Mouse (Mus musculus) left cerebral cortex, postnatal 4 days (tissue): ENCODE measurements around the gene Nipsnap3b. TPM values are rescaled to one million over a fixed set of nuclear protein-coding genes. Genes with fewer than 3 reads are reported as not detected.
A peak's percentile ranks its signal among the peaks of the same experiment; 100 is the strongest.

Experiments used
- DNase-seq: peaks from one replicate; pipeline ENCODE4 v3.0.0-alpha.2; 2022
- intact Hi-C: fragments of 180-260 bp; cut with DNase I; formaldehyde crosslinking; loops from one replicate; pipeline ENCODE4 v1.15.1; 2025
- total RNA-seq, 2 experiments: library from RNA; stranded (reverse); gene quantifications; 2 replicates each; pipeline ENCODE4 v1.2.3; 2021

Nipsnap3b gene
- total RNA-seq, result 10 to 100 TPM; 50.5 to 50.6 TPM

DNA sequence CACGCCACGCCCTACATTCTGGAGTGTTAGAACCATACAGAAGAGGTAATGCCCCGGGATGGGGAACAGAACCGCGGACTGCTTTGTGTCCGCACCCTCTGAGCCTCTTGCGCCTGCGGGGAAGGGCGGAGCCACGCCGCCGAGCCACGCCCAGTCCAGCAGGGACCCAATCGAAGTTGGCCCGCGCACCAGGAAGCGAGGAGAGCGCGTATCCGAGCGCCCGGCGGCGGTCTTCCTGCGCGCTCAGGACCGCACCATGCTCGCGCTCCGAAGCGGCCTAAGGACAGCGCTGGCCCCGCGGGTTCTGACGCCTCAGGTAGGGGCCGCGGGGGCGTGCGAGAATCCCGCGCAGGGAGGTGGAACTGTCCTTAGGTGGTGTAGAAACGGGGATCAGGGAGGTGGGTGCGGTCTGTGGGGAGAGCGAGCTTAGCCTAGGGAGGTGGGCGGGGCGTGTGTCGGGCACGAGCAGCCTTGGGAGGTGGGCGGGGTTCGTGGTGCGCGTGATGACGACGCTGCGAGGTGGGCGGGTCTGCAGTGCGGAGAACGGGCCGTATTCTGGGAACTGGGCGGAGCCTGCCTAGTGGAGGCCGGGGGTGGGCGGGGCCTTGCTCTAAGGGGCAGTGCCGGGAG is at the start of gene Nipsnap3b:
TSS of gene Nipsnap3b (plus strand) at position 149 of the 630 bp plus-strand sequence.
- intact Hi-C loops, result no loop called here
- peak; percentile 99 for DNase-seq

DNA sequence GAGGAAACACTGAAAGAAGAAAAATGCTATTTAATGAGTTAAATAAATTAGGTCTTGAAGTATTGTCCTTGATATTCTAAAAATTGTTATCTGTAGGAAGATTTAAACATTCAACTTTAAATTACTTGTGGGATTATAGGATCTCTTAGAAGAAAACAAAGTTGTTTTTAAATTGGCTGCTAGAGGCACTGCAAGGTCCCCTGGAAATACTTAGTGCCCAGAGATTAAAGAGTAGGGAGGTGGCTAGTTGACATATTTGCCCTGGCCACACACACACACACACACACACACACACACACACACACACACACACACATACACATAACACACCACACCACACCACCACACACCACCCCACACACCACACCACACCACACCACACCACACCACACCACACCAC is 47.4 kb upstream of the Nipsnap3b start, which contains the start of gene Olfr270:
TSS of gene Olfr270 (plus strand) at position 301 of the 400 bp plus-strand sequence.
- intact Hi-C loops, result no loop called here
- DNase-seq, result no peak

DNA sequence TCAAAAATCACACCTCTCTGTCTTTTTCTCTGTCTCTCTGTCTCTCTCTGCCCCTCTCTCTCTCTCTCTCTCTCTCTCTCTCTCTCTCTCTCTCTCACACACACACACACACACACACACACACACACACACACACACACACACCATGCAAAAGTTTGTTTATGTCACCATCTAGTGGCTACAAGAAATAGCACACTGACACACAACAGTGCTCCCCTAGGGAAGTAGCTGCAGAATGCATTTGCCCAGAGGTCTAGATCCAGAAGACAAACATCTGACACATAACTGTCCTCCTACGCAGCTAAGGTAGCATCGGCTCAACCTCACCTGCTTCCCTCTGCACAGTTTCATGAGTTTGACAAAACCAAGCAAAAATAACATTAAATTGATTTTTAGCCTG is 26.5 kb upstream of the Nipsnap3b start:
- intact Hi-C loops, result loop anchor here (10.0 kb wide), 1 partner anchor 170 kb away; the partner anchor contains the start of gene Olfr275

DNA sequence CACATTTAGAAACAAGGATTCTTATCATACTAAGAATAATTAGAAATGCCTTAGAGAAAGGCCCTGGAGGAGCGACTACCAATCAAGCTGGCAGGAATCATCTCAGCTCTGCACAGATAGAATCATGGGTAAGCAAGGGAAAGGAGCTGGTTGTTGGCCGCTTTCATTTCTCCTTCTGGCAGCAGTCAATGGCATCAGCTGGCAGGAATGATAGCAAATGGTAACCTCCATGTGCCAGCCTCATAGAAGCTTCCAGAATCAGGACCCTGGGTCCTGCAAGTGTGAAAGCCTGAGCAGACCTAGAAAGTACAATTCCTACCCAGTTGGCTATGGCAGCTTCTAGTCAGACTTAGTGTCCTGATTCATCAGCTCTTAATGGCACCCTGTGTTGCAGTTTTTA is 25.4 kb upstream of the Nipsnap3b start:
- intact Hi-C loops, result loop anchor here (10.0 kb wide), 1 partner anchor 171 kb away; the partner anchor contains the start of gene Olfr275
- DNase-seq, result peak; percentile 28

More for the DNA sequence above, 26.5 kb upstream of the Nipsnap3b start:
- no peak for DNase-seq

DNA sequence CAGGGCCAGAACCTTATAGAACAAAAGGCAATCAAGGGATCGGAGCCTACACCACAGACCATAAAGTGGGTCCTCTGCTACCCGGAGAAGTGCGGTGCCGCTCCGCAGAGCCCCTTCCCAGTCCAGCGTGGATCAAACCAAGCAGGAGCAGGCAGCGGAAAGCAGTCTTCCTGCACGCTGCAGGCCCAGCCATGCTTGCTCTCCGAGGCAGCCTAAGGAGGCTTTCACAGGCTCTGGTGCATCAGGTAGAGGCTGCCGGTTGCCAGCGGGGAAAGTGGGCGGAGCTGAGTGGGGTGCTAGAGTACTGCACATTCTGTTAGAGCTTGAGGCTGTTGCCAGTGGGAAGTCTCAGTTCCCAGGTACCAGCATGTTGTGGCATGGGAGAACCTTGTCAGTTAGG is 22.4 kb upstream of the Nipsnap3b start, which contains the start of gene Nipsnap3a:
TSS of gene Nipsnap3a (plus strand) at position 25 of the 400 bp plus-strand sequence.
- no peak for DNase-seq
- intact Hi-C loops, result loop anchor here (10.0 kb wide), 1 partner anchor 174 kb away; the partner anchor contains the start of gene Olfr275

DNA sequence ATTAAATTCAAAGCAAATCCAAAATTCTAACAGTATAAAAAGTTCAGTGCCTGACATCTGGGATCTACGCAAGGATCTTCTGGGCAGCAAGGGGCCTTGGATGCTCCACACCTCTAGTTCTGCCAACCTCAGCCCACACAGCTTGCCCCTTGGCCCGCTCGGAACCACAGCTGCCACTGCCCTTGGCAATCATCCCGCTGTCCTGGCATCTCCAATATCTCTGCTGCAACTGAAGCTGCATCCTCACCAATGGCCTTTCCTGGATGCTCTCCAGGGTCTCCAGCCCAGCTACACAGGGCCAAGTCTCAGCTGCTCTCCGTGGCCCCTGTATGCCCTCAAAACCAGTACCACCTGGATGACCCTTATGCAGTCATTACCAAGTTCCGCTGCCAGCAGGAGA is 12.2 kb upstream of the Nipsnap3b start:
- intact Hi-C loops, result no loop called here
- peak; percentile 90 for DNase-seq

DNA sequence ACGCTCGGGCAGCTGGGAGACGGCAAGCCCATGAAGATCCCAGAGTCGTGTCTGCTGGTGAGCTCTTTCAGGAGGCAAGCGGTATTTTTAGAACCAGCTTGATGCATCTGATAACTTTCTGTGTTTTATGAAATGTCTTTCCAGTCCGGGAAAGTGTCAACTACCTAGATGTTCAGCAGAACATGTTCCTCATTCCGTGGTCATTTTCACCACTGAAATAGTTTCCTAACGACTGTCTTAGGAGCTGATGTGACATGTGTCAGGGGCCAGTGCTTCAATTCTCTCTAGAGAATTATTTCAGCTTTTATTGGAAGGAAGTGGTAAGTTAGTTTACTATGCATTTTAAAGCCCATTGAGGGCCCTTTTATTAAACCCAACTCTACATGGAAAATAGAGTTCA is 11.5 kb upstream of the Nipsnap3b start:
- intact Hi-C loops, result no loop called here
- DNase-seq, result no peak

DNA sequence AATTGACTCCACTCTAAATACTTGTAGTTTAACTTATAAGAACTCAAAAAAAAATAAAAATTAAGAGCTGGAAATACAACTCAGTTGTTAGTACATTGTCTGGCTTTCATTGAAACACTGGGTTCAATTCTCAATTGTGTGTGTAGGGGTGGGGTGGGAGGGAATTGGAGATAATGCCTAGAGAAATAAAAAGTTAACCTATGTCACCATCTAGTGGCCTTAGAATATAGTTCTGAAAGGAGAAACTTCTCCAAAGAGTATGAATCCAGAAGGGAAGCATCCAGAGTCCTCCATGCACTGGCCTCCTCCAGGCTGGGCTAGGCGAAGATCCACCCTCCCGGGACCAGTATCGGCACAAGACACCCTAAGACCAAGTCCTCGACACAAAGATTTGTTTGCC is 2.5 kb upstream of the Nipsnap3b start:
- intact Hi-C loops, result no loop called here
- no peak for DNase-seq

DNA sequence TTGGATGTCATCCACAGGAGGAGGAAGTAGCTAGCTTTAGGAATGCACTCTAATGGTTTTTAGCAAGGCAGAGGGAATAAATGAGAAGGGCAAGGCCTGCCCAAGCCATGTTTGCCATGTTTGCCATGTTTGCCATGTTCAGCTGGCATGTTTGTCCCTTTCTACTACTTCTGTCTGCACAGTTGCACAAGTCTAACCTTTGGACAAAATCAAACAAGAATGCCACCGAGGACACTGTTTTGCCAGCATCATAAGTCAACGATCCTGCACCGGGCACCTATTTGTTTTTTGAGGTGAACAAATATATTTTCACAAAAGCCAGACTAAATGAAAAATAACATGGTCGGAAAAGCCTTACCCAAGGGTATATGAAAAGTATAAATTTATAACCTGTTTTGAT is 1.8 kb upstream of the Nipsnap3b start:
- DNase-seq, result no peak
- intact Hi-C loops, result no loop called here

DNA sequence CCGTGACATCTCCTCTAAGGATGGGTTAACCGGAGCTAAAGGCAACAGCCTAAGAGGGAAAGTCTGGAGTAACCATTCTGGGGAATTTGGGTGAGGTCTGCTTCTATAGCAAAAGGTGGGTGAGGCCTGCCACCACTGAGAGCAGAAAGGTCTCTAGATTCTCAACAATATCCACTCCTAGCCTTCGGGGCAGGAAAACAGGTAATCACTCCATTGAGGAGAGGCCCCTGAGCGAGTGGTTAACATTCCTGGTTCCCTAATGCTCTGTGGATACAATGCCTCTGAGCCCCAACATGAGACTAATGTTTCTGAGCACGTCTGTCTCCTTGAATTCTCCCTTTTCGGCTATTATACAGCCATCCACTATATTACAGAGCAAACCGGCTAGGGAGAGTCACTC is 2.7 kb downstream of the Nipsnap3b start:
- intact Hi-C loops, result no loop called here
- no peak for DNase-seq

DNA sequence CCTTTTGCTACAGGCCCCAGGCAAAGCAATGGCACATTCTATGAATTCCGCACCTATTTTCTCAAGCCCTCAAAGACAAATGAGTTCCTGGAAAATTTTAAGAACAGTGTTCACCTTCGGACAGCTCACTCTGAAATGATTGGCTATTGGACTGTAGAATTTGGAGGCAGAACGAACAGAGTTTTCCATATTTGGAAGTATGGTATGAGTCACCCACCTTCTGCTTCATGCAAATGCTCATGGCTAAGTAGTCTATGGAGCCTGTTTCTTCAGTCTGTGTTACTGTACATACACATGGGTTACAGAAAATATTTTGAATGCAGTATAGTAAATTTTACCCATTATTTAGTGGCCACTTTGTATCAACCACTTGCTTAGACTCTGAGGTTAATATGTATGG is 3.3 kb downstream of the Nipsnap3b start:
- no peak for DNase-seq
- intact Hi-C loops, result no loop called here

DNA sequence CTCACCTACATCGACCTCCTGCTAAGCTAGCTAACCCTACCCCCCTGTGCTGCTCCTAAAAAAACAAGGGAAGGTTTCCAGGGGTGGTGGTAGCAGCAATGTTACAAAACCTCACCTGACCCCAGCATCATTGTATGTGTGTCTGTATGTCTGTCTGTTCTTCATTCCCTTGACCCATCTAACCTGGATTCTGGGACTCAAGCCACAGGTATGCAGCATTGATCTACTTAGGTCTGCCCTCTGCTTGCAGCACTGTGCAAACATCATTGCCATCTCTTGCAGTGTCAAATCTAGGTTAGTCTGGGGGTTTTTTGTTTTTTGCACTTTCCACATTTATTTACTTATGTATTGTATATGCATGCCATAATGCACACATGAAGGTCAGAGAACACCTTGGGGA is 6.7 kb downstream of the Nipsnap3b start:
- DNase-seq, result no peak
- intact Hi-C loops, result no loop called here

DNA sequence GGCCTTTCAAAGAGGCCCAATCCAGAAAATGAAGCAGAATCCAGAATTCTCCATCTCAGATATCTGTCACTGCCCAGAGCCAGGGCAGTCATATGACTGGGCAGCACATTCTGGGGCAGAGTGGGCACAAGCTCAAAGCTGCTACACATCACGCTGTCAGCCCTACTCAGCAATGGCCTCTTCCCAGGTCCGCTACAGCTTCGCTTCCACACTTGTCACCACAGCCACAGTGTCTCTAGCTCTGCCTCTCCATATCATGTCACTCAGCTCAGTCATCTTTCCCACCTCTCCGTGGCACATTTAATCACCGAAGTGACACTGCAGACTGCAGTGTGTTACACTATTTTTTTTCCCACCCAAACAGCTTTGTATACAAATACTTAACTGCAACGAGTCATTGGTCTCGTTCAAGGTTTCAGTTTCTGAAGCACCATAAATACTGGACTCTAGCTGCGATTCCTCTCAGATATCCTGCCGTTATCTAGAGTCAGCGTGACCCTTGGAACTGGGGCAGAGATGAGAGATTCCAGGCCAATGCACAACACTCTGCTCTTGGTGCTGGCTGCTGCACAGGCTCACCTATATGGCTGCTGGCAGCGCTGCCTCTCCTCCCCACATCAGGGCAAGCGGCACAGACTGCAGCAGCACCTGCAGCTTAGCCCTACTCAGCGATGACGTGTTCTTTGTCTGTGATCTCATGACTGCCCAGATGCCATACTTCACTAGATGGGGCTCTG is 11.7 kb downstream of the Nipsnap3b start:
- intact Hi-C loops, result no loop called here

DNA sequence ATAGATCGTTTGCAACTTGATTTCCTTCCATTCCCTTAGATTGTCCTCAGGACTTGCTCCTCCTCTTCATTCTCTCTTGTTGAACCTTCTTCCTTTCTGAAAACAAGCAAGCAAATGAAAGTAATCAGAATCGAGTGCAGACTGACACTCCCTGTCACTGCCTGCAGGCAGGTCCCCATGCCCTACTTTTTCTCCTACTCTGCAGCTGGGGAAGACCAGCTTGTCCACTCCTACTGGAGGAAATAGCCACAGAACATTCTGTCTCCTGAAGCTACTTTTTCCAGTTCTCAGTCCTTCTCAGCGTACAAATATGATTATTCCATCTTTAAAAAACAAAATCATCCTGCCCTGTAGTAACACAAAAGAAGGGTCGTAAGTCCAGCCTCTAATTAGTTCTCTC is 12.7 kb downstream of the Nipsnap3b start:
- intact Hi-C loops, result no loop called here
- DNase-seq, result no peak

More for the DNA sequence above, 11.7 kb downstream of the Nipsnap3b start:
- no peak for DNase-seq

DNA sequence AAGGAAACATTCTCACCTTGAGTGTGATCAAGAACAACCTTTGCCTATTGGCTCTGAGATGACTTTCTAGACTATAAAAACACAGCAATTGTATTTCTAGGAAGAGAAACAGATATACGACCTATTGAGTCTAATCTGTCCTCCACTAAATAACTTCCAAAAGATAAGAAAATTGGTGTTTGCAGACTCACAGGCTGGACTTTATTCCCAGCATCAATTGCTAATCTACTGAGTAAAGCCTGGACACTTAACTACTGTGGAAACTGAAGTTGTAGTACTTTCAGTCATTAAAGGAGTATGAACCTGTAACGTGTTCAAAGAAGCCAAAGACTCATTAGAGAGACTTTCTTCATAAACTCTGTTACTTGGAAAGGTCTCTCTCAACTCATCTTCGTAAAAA is 16.1 kb downstream of the Nipsnap3b start:
- DNase-seq, result no peak
- intact Hi-C loops, result no loop called here

DNA sequence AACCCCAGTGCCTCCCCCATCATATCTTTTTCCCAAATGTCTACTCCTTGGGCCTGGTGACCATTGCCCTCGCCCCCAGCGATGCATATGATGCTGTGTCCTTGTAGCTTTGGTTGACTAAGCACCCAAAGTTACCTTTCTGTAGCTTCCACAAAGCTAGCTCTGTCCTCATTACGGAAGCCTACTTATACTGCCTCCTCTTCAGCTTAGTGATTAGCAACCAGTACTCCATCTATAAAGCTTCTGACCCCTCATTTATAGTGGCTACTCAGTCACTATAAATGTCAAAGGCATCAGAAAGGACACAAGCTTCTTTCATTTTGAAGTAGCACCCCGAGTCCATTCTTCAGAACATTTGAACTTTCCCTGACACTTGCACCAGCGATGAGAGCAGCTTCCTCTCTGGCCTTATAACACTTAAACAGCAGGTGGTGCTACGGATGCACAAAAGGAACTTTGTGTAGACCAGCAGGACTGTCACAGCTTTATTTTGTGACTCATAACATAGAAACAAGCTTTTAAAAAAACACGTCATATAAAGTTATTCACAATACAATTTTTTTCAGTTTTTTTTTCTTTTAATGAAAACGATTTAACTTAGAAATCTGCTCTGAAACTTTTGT is 18.8 kb downstream of the Nipsnap3b start:
- DNase-seq, result peak; percentile 15
- intact Hi-C loops, result loop anchor here (10.0 kb wide), 2 partner anchors 324 to 564 kb away; no protein-coding TSS in a partner anchor

DNA sequence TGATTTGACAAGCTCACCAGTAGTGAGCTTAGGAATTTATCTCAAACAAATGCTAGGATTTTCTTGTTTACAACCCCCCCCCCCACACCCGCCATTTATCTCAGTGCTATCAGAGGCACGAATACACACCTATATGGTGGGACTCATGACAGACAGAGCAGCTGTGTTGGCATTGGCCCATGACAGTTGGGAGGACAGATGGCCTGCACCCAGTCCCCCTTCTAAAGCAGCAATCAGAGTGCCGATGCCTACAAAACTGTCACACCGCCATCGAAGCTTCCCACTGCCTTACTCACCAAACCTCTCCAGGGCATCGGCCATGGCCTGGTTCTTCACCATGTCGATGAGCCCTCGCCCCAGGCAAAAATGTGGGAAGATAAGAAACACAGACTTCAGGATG is 32.1 kb downstream of the Nipsnap3b start:
- intact Hi-C loops, result no loop called here
- peak; percentile 83 for DNase-seq

DNA sequence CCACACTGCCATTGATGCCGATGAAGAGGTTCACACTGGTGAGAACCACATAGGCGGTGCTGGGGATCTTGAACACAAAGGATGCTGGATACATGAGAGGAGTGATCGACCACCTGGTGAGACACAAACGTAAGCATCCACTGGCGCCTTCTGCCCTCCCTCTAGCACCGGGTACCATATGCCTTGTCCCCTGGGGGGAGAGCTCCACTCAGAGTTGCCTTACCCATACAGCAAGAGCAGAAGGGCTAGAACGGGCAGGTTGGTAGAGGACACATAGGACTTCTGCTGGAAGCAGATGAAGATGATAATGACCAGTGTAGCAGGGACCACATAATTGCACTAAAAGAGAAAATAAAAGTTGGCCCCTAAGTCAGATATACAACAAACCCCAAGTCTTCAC is 34.1 kb downstream of the Nipsnap3b start:
- intact Hi-C loops, result no loop called here
- peak; percentile 3 for DNase-seq

DNA sequence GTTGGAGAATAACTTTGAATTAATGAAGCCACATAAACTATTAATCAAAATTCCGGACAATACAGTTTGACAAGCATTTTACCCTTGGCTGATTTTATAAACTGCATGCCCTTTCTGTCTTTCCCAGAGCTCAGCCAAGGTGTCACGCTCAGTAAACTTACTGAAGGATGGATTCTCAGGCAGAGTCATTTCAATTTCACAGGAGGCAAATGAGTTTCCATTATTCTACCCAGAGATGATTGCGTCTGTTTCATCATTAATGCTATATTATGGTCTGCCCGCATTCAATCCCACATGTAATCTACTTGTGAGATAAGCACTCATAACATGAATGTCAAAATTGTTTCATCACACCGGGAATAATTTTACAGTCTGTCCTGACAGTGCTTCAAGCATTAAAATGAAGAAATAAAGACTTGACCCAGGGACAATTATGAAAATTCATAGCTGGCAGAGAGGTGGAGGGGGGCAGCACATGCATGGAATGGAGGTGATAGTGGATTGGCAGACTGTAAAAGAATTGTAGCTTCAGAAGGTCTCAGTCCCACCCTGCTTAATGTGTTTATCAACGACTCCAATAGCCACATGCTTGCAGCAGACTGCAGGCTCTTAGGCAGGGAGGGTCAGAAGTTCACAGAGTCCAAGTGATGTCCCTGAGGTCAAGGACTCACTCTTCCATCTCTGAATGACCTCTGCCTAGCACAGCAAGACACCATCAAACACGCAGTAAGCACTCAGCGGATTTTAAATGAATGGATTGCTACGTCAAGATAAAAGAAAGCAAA is 34.8 kb downstream of the Nipsnap3b start:
- intact Hi-C loops, result no loop called here
- DNase-seq, result no peak

DNA sequence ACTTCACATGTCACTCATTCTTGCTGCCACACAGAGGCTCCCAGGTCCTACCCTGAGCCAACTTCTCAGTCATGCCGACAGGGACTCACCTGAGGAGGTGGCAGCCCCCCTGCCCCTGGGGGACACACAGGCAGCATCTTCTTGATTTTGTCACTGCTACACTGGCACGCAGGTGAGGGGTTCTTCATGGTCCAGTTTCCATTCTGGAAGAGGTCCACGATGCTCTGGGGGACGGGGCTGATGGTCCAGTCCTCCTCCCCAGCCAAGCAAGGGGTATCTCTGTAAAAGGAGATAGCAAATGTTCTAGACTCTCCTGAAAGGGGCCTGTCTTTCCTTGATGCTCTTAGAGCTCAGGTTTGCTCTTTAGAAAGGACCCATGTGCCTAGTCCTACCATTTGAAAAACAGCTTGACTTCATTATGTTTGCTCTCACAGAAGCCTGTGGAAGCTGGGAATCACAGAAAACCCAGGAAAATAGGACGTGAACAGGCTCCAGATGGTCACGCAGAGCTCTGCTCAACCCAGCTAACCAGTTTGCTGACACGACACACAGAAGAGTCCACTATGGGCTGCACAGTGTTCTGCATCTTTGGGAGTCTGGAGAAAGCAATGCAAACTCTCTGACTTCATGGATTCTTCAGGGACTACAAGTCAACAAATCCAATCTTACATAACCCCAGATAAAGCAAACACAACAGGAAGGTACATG is 50.8 kb downstream of the Nipsnap3b start:
- no peak for DNase-seq

More for the DNA sequence above, 50.8 kb downstream of the Nipsnap3b start:
- intact Hi-C loops, result no loop called here
